Mouse (Mus musculus) T-helper 2 cell (primary cell): Measurements from ENCODE around the gene Slc6a12.
"Not testable (repeated sequence)": the region's sequence is repeated elsewhere in the genome, so short reads cannot be mapped to it uniquely, and the experiment has no call there.

Source experiments
- in situ Hi-C: fragments of 300-600 bp; cut with MboI, MseI; formaldehyde crosslinking; loops from one replicate; pipeline ENCODE4 v1.15.1; 2025; ENCODE audit warnings: high pct_unique_total_duplicates

Slc6a12 gene

DNA sequence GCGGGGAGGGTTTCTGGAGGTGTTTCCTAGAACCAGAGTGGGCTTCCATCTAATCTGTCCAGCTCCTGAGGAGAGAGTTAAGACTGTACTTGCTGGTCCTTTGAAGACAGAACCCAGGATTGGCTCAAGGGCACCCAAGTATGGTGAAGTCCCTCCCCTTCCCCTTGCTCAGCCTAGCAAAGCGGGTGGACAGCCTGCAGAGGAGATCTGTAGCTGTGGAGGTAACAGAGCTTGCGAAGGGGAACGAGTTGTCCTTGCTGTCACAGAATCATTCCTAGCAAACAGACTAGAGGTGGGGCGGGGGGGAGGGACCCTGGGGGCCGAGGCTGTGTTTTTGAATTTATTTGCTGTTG, 871 bp downstream of the Slc6a12 start:
- in situ Hi-C loops: no loop called here

DNA sequence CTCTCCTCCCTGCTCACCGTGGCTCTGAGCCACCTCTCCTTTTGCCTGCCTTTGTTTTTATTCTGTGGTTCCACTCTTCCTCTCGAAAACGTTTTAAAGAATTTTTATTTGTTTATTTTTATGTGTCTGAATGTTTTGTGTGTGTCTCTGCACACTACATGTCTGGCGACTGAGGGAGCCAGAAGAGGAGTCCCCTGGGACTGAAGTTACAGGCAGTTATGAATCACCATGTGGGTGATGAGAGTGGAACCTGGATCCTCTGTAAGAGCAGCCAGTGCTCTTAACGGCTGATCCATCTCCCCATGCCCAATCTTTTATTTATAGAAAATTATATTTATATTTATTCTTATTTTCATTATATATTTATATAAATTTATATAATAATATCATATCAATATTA, 1.5 kb downstream of the Slc6a12 start:
- in situ Hi-C loops: no loop called here

DNA sequence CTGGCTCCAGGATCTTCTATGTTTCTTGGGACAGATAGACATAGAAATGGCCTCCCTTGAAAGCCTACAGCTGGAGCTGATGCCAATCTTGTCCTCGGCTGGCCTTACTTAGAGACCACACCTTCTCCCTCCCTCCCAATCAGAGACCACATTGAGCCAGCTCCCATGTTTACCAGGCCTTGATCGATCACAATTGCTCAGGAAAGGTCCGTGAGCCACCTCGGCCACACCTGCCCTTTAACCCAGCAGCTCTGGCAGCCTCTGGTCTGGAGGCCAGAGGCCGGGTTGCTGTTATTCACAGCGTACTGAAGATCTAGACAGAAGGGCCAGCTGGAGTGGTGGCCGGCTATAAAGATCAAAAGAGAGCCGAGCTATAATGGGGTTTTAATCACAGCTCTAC, 3.6 kb downstream of the Slc6a12 start:
- in situ Hi-C loops: no loop called here

DNA sequence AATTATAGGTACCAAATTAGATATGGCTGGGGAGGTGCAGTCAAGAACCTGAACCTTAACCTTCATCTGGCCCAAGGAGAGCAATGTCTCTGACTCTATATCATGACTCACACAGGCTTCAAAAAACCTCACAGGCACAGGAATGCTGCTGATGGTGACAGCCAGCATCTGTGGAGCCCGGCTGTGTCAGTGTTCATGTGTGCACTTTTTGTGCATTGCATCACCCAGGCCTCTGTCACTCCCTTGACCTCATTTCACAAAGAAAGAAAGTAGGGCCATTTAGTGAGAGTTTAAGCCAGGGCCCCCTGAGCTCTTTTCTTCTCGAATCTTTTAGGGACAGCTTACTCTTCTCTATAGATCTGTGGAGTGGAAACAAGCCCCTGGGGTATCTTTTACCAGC, 9.4 kb downstream of the Slc6a12 start:
- in situ Hi-C loops: no loop called here

DNA sequence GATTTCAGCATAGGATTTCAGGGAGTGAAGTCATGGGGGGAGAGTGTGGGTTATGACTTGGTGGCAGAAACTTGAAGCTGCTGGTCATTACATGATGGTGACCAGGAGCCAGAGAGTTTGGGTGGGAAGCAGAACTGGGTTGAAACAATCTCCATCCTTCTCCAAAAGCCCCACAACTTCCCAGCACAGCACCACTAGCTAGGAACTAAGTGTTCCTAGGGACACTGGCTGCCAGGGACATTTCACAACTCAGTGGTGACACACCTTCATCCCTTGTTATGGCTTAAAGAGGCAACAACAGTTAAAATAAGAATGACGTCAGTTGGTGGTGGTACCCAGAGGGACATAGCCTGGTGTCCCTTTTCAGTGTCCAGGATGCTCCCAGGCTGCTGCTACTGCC, 13.2 kb downstream of the Slc6a12 start:
- in situ Hi-C loops: no loop called here

DNA sequence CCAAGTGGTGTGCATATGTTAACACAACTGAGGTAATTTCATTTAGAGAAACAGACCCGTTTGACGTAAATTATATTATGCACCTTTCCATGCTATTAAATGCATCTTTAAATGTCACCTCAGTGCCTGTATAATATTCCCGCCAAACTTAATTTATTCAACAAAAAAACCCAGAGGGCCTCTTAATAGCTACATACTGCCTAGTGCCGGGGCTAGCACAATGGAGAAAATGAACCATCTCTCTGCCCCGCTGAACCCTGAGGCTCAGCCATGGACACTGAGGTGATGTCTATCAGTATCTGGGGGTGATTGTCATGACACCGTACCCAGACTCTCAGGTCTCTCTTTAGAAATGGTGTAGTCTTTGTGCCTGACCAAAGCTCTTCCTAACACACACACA, 14.4 kb downstream of the Slc6a12 start:
- in situ Hi-C loops: no loop called here

DNA sequence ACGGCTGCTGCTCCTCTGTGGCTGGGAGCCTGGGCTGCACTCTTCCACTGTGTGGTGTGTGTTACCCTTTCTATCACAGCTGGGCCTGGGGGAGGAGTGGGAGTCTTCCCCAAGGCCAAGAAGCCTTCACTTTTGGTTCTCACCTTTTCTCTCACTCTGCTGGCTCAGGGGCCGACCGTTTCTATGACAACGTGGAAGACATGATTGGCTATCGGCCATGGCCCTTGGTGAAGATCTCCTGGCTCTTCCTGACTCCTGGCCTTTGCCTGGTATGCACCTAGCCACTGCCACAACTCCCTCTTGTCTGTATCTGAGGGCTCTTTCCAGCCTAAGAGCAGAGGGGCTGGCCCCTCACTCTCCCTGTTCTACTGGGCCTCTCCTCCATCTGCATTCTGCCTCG, 20.2 kb downstream of the Slc6a12 start:
- in situ Hi-C loops: no loop called here

DNA sequence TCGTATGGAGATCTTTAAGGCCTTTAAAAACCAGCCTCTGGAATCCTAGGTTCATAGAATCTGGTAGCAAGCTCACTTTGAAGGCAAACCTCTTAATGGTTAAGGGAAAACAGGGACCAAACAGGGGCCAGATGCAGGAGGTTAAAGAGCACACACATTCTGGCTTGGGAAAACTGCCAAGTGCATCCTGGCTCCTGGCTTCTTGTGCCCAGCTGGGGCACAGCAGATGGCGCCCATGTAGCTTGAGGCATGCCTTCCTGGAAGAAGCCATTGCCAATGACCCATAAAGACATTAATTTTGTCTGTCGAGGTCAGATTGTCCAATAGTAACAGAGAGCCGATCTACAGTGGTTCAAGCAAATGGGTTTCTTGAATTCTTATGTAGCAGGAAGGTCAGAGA, 21.1 kb downstream of the Slc6a12 start:
- in situ Hi-C loops: no loop called here

DNA sequence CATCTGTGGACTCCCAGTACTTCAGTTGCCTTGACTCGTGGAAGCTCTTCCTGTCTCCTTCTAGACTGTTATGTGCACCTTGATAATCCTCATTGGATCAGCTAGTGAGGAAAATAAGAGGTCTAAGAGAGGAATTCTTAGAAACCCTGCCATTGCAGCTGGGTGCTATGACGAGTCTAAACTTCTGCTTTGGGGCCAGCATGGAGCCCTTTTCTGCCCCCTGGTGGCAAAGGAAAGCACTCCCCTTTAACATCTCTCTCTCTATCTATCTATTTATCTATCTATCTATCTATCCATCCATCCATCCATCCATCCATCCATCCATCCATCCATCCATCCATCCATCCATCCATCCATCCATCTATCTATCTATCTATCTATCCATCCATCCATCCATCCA, 23.7 kb downstream of the Slc6a12 start:
- in situ Hi-C loops: not testable (repeated sequence)

DNA sequence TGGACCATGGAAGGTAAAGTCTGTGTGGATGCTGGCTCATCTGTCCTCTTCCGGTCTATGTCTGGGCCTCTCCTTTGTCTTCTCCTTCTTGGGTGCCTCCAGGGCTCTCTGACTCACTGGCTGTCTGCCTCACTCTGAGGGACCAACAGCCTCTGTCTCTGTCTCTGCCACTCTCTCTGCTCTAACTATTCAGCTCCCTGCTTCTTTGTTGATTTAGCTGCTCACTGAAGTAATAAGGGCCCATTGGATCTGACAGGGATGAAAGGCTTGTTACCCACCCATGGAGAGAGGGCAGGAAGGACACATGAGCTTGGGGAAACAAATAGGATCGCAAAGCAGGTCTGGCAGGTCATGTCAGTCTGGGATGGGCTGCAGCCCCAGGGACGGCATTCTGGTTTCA, 24.2 kb downstream of the Slc6a12 start:
- in situ Hi-C loops: no loop called here

DNA sequence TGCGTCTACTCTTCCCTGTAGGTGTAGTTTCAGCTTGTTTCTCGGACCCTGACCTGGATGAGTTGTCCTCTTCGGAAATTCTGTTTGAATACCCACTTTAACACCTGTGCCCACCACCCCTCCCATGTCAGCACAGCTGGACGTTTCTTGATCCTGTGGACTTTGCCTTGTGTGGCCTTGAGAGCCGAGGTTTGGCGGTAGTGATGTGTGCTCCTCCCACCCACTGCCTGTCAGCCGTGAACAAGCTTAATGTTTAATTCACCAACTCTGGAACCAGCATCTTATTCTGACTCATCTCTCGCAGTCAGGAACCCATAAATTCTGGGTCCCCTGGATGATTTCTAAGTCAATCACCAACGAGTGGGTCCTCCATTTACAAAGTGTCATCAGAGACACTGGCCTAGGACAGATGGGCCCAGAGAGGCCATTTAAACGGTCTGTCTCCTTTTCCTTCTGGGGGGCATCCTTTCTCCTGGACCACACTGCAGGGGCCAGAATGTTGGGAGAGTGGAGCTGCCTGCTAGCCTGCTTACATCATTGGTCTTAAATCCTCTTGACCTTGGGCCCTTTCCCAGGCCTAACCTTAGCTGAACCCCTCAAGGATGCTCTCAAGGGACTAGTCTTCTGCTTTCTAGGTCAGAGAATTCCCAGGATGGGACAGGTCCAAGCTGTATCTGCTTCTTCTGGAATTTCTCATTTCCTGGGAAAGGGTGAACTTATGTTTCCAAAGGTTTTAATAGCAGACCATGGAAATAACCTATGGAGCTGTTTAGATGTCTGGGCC, 28.5 kb downstream of the Slc6a12 start:
- in situ Hi-C loops: no loop called here

DNA sequence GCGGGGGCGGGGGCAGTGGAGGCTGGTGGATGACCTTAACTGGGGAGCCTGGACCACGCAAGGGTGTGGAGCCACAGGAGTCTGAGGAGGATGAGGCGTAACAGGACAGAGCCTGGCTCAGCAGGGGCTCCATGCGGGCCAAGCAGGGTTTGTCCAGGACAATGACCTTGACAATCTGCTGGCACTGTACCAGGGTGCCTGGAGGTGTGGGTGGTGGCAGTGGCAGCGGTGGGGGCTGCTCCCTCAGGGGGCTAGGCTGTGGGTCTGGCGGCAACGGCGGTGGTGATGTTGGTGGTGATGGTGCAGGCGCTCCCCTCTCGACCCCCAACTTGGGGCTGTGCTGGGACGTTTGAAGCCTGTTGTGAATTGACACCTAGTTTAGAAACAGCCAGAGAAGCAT, 33.3 kb downstream of the Slc6a12 start:
- in situ Hi-C loops: no loop called here

DNA sequence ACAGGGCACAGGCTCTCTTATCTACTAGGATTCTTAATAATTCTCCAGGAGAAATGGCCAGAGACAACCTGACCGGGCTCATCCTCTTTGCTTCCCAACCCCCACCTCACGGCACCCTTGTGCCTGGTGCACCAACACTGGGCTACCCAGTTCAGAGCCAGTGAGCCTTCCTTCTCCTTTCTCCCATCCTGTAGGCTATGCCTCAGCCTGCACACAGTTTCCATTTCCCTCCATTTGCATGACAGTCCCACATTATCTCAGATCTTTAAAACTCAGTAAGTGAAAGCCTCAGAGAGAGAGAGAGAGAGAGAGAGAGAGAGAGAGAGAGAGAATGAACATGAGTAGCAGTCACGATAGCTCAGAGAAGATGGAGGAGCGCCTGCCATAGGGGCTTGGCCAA, 35.4 kb downstream of the Slc6a12 start:
- in situ Hi-C loops: no loop called here

DNA sequence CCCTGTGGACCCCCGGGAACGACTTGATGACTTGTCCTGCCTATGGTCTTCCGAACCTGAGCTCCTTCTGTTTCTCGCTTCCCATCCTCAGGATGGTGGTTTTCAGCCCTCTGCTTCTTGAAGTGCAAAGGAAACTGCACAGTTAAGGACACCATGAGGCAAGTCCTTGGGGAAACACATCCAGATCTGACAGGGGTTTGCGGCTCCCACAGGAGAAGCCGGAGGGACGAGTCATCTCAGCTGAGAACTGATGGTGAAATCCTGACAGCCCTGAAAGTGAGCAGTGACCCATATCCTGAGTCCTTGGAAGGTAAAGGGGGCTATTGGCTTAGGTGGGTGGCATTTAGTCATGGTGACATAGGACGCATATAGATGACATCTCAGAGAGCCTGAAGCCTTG, 37.7 kb downstream of the Slc6a12 start:
- in situ Hi-C loops: no loop called here

DNA sequence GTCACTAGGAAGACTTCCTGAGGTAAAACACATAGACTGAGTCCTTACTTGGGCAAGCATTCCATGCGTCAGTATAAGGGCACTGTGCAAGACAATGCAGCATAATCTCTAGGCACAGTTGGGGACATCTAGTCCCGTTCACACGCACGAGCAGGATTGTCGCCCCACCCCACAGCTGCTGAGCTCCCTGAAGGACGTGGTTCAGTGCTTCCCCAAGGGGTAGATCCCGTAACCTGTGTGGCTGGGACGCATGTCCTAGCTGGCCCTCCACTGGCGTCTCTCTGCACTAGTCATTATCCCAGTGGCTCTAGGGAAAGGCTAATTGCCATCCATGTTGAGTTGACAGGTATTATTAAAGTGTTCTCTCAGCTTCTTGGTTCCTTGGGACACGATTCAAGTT, 39.2 kb downstream of the Slc6a12 start:
- in situ Hi-C loops: no loop called here

DNA sequence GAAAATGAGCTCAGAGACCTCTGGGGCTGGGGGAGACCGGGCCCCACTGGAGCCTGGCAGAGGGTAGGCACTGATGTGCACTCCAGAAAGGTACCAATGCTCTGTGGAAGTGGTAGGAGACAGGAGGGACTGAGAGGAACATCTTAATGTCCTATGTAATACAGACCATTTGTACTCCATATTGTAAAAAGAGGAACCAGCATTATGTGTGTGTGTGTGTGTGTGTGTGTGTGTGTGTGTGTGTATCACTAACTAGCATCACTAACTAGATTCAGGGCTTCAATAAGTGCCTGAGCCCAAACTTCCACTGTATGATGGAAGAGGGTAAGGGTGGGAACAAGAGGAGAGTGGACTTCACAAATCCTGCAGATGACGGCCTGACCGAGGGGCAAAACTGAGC, 42.5 kb downstream of the Slc6a12 start:
- in situ Hi-C loops: no loop called here

DNA sequence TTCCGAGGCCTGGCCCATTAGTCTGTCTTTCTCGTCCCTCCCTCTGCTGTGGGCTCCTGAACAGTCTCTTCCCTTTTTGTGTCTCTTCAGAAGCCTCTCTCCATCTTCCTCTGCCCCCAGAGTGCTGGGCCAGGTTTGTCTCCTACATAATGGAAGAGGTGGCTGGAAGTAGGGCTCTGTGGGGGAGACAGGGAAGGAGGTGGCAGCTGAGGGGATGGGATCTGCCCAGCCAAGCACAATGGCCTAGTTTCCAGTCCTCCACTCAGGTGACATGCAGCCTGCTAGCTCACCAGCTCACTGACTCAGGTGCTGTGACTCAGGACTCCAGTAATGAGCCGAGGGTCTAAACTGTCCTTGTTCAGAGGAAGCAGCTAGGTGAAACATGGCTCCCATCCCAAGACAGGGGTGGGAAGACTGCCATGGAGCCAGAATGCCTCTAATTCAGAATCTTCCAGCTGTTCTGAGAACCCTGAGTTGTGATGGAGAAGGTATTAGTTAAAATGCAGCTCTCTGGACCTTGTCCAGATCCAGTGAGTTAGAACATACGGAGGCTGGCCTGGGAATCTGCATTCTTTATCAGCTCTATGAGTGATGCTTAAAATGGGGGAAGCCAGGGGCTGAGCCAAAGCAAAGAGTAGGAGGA, 49.9 kb downstream of the Slc6a12 start:
- in situ Hi-C loops: no loop called here

DNA sequence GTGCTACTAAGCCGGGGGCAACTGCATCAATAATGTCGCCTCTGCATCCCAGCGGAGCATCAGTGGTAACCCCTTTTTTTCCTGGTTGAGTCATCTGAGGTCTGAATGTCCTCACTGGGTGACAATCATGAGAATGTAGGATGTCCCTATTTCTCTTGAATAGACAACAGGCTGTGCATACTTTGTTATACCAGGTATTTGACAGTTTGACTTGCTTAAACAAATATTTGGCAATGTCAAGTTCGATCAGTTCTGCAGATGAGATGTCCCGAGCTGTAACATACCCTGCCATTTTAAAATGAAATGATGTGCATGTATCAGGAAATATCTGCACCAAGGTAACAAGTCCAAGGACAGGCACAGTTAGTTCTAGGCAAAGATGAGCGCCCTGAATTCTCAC, 58.3 kb downstream of the Slc6a12 start:
- in situ Hi-C loops: no loop called here

DNA sequence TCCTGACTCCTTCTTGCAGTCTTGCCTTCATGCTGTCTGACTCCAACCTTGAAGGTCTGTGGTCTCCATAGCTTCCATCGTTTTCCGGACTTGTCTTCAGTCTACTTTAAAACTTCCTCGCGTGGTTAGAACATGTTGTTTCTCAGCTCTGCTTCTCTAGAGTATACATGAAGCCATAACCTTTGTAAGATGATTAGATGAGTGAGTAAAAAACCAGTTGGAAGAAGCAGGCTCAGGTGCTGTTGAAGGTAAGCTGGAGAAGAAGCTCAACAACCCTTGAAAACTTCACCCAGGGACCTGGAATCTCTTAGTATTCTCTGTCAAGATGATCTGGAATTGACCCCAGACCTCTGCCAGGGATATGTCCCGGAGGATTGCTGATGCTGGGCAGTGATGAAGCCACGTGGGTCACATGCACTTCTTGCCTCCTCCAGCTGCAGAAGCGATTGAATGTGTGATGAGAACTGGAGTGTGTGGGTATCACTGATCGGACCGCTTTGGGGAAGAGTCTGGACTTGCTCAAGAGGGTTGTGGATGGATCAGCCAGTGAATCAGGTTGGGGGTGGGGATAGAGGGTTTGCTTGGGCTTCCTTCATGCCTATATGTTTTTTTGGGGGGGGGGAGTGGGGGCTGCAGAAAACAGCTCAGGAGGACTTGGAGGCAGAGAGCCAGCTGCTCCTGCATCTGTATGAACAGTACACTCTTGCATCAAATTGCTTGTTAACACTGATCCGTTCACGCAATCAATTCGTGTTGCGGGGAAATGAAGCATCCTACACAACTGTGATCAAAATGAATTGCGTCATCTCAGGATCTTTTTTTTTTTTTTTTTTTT, 59.2 kb downstream of the Slc6a12 start:
- in situ Hi-C loops: no loop called here

DNA sequence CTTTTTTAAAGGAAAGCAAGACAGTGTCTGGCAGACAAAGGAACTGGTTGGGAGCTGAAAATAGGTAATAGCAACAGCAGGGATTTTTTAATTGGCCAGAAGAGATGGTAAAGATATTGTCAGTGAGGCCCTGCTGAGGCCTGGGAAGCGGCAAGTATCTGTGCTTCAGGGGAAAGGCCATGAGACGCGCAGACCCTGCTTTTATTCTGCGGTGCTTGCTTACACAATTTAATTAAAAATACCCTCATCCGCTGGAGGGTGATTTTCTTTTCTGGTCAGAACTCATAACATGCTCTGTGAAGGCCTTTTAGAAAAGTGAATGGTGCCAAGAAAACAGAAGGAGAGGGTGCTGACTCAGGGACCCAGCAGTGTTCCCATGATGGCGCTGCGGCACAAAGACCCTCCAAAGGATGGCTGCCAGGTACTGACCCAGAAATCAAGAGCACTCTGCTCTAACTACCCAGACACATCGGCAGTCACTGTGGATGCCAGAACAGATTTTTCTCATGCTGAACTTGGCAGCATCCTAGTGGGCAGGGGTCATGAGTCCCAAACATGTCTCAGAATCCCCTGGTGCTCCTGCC, 59.9 kb downstream of the Slc6a12 start:
- in situ Hi-C loops: no loop called here

DNA sequence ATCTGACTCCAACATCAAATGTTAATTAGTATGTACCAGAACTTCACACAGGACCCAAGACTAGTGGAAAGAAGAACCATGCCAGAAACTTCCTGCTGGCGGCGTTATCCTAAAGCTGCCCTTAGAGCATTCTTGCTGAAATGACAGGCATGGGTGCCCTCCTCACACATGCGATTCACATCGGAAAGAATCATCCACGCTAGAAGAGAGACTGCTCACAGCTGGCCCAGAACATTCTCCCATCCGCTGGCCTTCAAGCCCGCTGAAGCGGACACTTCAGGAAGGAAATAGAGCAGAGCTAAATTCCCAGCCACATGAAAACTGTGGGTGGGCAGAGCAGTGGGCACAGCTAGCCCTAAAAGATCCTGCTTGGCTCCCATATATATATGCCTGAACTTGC, 62.4 kb downstream of the Slc6a12 start:
- in situ Hi-C loops: no loop called here

DNA sequence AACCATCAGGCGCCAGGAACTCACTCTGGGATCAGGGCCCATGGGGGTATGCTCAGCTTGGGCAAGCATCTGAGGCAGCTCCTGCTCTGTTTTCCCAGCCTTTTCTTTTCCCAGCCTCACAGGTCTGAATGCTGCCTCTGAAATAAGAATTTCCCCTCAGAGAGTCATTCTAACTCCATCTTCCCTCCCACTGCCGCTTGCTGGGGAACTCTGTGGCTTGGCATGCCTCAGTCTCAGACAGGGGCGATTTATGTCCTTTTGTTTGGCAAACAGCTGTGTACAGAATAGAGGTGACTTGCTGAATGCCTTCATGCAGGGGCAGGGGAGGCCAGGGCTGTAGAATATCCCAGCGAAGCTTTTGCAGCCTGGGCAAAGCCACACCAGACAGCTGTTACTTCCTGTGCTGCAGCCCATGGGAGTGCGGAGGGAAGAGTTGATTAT, 64.7 kb downstream of the Slc6a12 start:
- in situ Hi-C loops: no loop called here
